Mouse (Mus musculus): ENCODE results near the gene Arhgap1.

Arhgap1 gene

GRCm38 (mm10) chr2:91649152-91649551 is 508 bp upstream of the Arhgap1 start:
- DNase-seq (ENCODE audit: low spot score in 2 of 2): no peak

DNA sequence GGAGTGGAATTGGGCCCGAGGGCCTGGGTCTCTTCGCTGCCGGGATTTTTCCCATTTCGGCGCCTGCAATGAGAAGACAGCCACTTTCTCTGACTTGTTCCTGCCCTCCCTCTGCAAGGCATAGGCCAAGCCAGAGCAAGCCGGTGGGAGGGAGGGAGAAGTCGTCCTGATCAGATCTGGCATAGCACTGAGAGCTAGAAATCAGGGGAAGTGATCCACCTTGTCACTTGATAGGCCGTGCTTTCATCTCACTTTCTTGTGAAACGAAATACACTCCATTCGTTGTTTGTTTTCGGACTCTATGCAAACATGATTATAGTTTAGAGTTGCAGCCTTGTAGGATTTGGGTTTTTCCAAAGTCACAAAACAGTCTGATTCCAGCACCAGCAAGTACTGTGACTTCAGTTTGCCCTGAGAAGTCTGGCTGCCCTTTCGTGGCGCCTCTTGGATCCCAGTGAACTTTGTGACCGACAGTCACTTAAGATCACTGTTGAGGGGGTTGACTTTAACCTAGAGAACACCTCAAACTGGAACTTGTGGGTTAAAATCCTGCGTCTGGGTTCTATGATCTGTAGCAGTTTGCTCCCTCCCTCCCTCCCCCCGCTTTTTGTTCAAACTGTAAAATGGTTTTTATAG is 818 bp downstream of the Arhgap1 start:
- no peak for DNase-seq (ENCODE audit: low spot score in 2 of 2)

- no peak for DNase-seq (ENCODE audit: low spot score in 2 of 2)
These were observed 2.0 kb downstream of the Arhgap1 start for GRCm38 (mm10) chr2:91651458-91652258.

- DNase-seq (ENCODE audit: low spot score in 2 of 2): no peak
These were observed 3.2 kb downstream of the Arhgap1 start for GRCm38 (mm10) chr2:91652863-91653262.

DNA sequence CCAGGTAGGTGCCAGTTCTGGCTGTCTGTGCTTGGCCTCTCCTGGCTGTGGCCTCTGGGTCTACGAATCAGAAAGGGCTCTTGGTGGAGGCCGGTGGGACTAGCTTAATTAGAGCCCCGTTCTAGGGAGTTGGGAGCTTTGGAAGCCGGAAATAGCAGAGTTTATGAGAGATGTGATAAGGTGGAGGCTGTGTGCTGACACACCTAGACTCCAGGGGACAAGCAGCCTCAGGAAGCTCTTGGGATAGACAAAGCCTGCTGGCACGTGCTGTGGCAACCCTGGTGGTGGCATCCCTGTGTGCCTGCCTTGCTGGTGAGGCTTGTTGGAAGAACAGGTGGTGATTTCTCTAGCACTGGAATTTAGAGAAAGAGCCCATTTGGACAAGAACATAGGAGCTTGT is 5.7 kb downstream of the Arhgap1 start:
- DNase-seq (ENCODE audit: low spot score in 2 of 2): no peak

DNA sequence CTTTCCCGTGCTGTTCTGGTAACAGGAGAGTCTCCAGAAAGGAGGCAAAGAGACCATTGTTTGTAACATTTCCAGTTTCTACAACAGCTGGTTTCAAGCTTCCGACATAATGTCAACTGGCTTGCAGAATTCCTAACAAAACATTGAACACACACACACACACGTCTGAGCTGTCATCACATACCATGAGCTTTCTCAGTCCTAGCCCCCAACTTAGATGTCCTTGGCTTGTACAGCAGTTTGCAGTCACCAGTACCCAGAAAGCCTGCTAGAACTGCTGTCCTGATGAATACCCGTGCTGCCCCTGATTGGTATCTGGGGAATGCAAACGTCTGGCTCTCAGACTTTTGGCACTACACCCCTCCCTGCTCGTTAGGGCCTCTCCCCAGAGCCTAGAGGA is 6.2 kb downstream of the Arhgap1 start:
- DNase-seq (ENCODE audit: low spot score in 2 of 2): no peak

DNA sequence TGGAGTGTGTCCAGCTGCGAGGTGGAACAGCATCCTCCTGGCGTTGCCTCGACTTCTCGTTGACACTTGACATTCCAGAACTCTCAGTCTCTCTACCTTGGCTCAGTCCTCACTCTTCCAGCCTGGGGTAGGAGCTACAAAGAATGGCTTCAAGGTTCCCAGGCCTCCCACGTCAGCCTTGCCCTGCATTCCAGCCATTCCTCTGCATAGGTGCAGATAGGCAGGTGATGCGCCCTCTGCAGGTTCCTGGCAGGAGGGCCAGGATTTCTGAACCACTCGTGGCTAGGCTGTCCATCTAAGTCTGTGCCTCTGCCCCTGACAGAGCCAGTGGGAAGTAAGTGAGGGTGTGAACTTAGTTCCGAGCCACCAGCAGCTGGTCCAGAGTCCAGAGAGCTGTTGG is 7.1 kb downstream of the Arhgap1 start:
- DNase-seq (ENCODE audit: low spot score in 2 of 2): no peak

DNA sequence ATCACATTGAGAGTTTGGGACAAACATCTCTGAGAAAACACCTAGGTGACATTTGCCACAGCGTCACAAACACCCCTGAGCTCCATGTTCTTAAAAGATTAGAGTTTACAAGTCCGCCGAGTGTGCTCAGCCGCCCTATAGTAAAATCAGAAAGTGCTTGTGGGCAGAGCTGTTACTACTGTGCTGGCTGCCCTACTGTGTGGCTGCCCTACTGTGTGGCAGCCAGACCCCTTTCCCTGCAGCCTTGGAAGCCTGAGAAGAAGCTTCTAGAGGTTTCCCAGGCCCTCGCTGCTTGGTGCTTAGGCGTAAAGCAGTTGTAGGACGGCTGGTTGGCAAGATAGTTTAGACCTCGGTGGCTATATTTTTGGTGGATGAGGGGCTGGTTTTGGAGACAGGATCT is 10.0 kb downstream of the Arhgap1 start:
- no peak for DNase-seq (ENCODE audit: low spot score in 2 of 2)

- no peak for DNase-seq (ENCODE audit: low spot score in 2 of 2)
These were observed 11.3 kb downstream of the Arhgap1 start for GRCm38 (mm10) chr2:91660981-91661380.

GRCm38 (mm10) chr2:91664780-91665179 is 15.1 kb downstream of the Arhgap1 start:
- no peak for DNase-seq (ENCODE audit: low spot score in 2 of 2)

- DNase-seq (ENCODE audit: low spot score in 2 of 2): no peak
These were observed 16.8 kb downstream of the Arhgap1 start for GRCm38 (mm10) chr2:91666386-91666910.

- DNase-seq (ENCODE audit: low spot score in 2 of 2): no peak
These were observed 18.1 kb downstream of the Arhgap1 start for GRCm38 (mm10) chr2:91667747-91668146.

GRCm38 (mm10) chr2:91669326-91669725 is 19.7 kb downstream of the Arhgap1 start:
- no peak for DNase-seq (ENCODE audit: low spot score in 2 of 2)

- DNase-seq (ENCODE audit: low spot score in 2 of 2): no peak
These were observed 20.4 kb downstream of the Arhgap1 start for GRCm38 (mm10) chr2:91670038-91670437.

DNA sequence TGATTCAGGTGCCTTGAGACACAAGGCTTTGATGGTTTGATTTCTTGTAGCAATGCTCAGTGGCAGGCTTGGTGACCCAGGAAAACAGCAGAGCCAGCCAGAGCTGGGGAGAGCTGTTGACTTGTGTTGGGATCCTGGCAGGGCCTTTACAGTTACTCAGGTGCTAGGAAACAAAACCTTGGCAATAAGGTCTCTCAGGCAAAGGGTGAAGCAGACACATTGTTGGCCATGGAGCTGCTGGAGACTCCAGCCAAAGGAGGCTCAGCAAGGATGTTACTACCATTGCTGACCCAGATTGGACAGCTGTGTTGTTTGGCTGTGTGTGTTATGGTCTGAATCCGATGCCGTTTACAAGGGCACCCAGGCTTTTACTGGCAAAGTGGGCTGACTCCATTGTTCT is 23.9 kb downstream of the Arhgap1 start:
- DNase-seq (ENCODE audit: low spot score in 2 of 2): no peak

GRCm38 (mm10) chr2:91674895-91675294 is 25.2 kb downstream of the Arhgap1 start:
- DNase-seq (ENCODE audit: low spot score in 2 of 2): no peak

- DNase-seq (ENCODE audit: low spot score in 2 of 2): no peak
These were observed 26.8 kb downstream of the Arhgap1 start for GRCm38 (mm10) chr2:91676420-91676819.

GRCm38 (mm10) chr2:91676961-91677360 is 27.3 kb downstream of the Arhgap1 start:
- DNase-seq (ENCODE audit: low spot score in 2 of 2): no peak

DNA sequence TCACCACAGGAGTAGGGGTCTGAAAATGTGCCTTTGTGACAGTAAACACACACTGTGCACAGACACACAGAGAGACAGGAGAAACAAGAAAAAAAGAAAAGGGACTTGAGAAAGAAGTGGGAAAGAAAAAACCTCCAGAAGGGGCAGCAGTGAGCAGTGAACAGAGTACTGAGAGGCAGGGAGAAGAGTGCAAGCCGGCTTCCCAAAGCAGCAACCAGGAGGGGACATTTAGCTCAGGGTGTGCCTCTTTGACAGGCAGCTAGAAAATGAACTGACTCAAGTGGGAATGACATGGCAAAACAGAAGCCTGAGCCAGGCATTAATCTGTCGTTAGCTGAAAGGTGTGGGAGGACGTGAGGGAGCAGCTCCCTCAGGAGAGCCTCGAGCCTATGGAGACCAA is 33.2 kb downstream of the Arhgap1 start:
- no peak for DNase-seq (ENCODE audit: low spot score in 2 of 2)

- DNase-seq (ENCODE audit: low spot score in 2 of 2): no peak
These were observed 34.3 kb downstream of the Arhgap1 start for GRCm38 (mm10) chr2:91683919-91684318.

DNA sequence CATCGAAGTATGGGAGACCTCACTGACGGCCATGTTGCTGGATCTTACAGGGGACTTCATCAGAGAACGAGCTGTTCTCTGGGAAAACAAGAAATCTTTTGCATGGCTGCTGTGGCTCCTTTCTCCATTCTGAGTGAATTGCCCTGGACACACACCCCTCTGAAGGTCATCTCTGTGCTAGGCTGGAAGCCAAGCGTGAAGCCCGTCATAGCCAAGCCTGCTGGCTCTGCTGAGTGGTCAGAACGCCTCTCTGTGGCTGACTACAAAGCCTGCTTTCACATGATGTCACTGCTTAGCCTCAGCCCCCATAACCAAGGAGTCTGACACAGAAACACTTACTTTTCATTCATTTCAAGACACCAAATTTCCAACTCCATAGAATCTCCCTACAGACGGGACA is 39.8 kb downstream of the Arhgap1 start:
- no peak for DNase-seq (ENCODE audit: low spot score in 2 of 2)

GRCm38 (mm10) chr2:91695436-91696224 is 46.0 kb downstream of the Arhgap1 start:
- no peak for DNase-seq (ENCODE audit: low spot score in 2 of 2)
